Mouse (Mus musculus): ENCODE data around the gene Gh.

DNA sequence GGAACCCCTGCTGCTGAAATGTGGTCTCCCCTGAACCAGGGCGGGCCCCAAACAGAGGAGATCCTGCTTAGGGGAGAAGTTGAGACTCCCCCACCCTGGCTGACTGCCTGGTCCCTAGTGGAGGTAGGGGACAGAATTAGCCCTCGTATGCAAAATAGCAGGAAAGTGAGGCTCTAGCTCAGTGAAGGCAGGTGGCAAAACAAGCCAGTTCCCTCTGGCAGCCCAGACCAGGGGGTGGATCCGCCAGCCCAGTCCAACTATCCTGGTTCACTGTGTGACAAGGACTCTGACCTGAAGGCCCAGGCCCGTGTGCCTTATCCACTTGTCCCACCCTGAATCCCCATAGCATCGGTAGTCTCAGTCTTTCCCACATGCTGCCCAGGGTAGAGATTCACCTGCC is 8.5 kb upstream of the Gh start:
- TF ChIP-seq CTCF (IDR thresholded peaks at IDR 0.05; ENCODE audit: low read depth) (no peak), EP300 (IDR thresholded peaks at IDR 0.05; ENCODE audit: low read depth) (no peak)
